Mouse (Mus musculus) heart, postnatal 0 days (tissue): Measurements from ENCODE around the gene Kdsr. TPM values are rescaled to one million over a fixed set of nuclear protein-coding genes. Genes with fewer than 3 reads are reported as not detected.

Experiments
- ATAC-seq: fragments of 200-750 bp; cut with Nextera tagmentation; 2 replicates; pipeline ENCODE4 v1.8.0; 2017; ENCODE audit warnings: low read depth, moderate number of reproducible peaks, moderate library complexity; ENCODE audit not compliant: insufficient read depth
- DNase-seq: peaks from one replicate; pipeline ENCODE4 v3.0.0-alpha.2; 2016; ENCODE audit warnings: low spot score
- H3K27ac ChIP-seq: fragments of 300-500 bp; sonication (generic); 2 replicates; pipeline ENCODE4 v1.5.1; 2014; ENCODE audit warnings: low read depth, mild to moderate bottlenecking
- H3K27me3 ChIP-seq: fragments of 300-500 bp; sonication (generic); 2 replicates; pipeline ENCODE4 v1.6.1; 2014; ENCODE audit warnings: low read length, mixed read lengths; ENCODE audit not compliant: control insufficient read depth, insufficient read depth
- H3K36me3 ChIP-seq: fragments of 300-500 bp; sonication (generic); replicated peaks from 2 replicates; pipeline ENCODE4 v1.6.1; 2014; ENCODE audit warnings: low read length, mixed read lengths; ENCODE audit not compliant: control insufficient read depth, insufficient read depth
- H3K4me1 ChIP-seq: fragments of 300-500 bp; sonication (generic); 2 replicates; pipeline ENCODE4 v1.6.1; 2014; ENCODE audit warnings: antibody characterized with exemption; ENCODE audit not compliant: control insufficient read depth, insufficient read depth
- H3K4me2 ChIP-seq: fragments of 300-500 bp; sonication (generic); 2 replicates; pipeline ENCODE4 v1.6.1; 2014; ENCODE audit warnings: low read depth, mild to moderate bottlenecking, low read length, moderate library complexity
- H3K4me3 ChIP-seq: fragments of 300-500 bp; sonication (generic); 2 replicates; pipeline ENCODE4 v1.5.1; 2014; ENCODE audit warnings: low read depth, low read length
- H3K9ac ChIP-seq: fragments of 300-500 bp; sonication (generic); replicated peaks from 2 replicates; pipeline ENCODE4 v1.6.1; 2014; ENCODE audit warnings: low read depth, low read length, mixed read lengths
- H3K9me3 ChIP-seq: fragments of 300-500 bp; sonication (generic); replicated peaks from 2 replicates; pipeline ENCODE4 v1.6.1; 2016; ENCODE audit warnings: low read length; ENCODE audit not compliant: control insufficient read depth
- CTCF ChIP-seq: IDR thresholded peaks from 2 replicates; pipeline ENCODE4 v1.5.1; 2016; ENCODE audit warnings: antibody characterized with exemption, control low read depth, low read depth
- EP300 ChIP-seq: IDR thresholded peaks from 2 replicates; pipeline ENCODE4 v1.6.1; 2016; ENCODE audit warnings: antibody characterized with exemption, low read depth
- WGBS: fragments of 180-500 bp; shearing (Covaris S2); extraction: QIAGEN DNeasy Blood & Tissue Kit; methylation state at CpG from one replicate; pipeline ENCODE4 v1.1.7; 2014; 5-methylcytosine and 5-hydroxymethylcytosine counted together
- polyA plus RNA-seq: library from polyadenylated mRNA; unstranded; fragments of >200 nt; fragmentation: Nextera tagmentation; extraction: Ambion mirVana; gene quantifications from 2 replicates; pipeline ENCODE4 v1.2.1, GENCODE M21; 2015
- total RNA-seq: library from RNA; depleted of rRNA; stranded (reverse); fragments of >200 nt; gene quantifications from 2 replicates; pipeline ENCODE4 v1.2.3, GENCODE M21; 2014; ENCODE audit warnings: low replicate concordance

Kdsr gene
- total and polyA plus RNA-seq, 2 experiments from 2014 or later: 7.1 to 7.8 TPM

DNA sequence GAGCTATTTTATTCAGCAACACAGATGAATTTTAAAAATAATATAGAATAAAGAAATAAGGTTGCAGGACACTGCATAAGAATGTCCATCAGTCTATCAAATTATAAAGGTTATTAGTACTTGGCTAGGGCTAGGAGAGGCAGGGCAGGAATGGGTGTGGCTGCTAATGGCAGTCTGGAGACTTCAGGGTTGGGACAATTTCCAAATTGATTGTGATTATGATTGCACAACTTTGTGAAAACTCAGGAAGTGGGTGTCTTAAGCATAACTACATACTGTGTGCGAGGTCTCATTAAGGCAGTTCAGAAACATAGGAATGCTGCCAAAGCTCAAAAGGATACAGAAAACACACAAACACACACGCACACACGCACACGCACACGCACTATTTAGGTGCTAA, 7.5 kb downstream of the Kdsr start:
- WGBS: 79% methylated on average over 5 of the region's 5 CpGs

DNA sequence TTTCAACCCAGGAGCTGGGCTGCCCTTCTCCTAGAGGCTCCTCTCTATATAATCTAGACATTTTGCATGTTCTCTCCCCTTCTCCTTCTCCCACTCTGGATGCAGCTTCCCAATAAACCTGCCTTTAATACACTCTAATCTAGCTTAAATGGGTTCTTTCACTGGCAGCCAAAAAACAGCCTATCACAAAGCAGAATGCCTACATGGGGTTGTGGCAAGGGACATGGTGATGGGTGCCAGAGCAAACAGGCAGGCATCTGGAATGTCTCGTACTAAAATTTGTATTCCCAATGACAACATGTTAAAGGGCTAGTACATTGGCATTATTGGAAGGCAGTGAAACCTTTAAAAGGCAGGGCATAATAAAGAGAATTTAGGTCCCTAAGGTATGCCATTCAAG, 8.9 kb downstream of the Kdsr start:
- DNase-seq (no peak), ATAC-seq (no peak)
- Histone ChIP-seq H3K4me3 (no peak overlapping the region), H3K36me3 (peaks cover 40% of the 10 kb centered on the region), H3K9me3 (no peaks in the 10 kb centered on the region), H3K27ac (no peak overlapping the region), H3K27me3 (no peaks in the 10 kb centered on the region), H3K9ac (no peak overlapping the region), H3K4me2 (no peak overlapping the region), H3K4me1 (0 out of 2 replicates have a peak, but pooled peaks cover 5% of the 10 kb centered on the region)
- TF ChIP-seq CTCF (no peak), EP300 (no peak)
- 57% methylated on average over 1 of the region's 1 CpGs for WGBS

More for the DNA sequence above, 7.5 kb downstream of the Kdsr start:
- ATAC-seq (no peak), DNase-seq (no peak)
- TF ChIP-seq CTCF (no peak), EP300 (no peak)
- Histone ChIP-seq H3K4me3 (no peak overlapping the region), H3K36me3 (peaks cover 29% of the 10 kb centered on the region), H3K27ac (no peak overlapping the region), H3K9me3 (no peaks in the 10 kb centered on the region), H3K4me1 (0 out of 2 replicates have a peak, but pooled peaks cover 5% of the 10 kb centered on the region), H3K27me3 (no peaks in the 10 kb centered on the region), H3K9ac (no peak overlapping the region), H3K4me2 (no peak overlapping the region)

GRCm38 (mm10) chr1:106748555-106749315, 10.8 kb downstream of the Kdsr start:
- WGBS: 82% methylated on average over 6 of the region's 6 CpGs
- H3K27me3 ChIP-seq: no peaks in the 10 kb centered on the region
- no peak overlapping the region for H3K4me2 ChIP-seq
- 0 out of 2 replicates have a peak, but pooled peaks cover 5% of the 10 kb centered on the region for H3K4me1 ChIP-seq
- DNase-seq (no peak), ATAC-seq (no peak)
- TF ChIP-seq CTCF: no peak
- TF ChIP-seq EP300: no peak
- H3K9me3 ChIP-seq: no peaks in the 10 kb centered on the region
- H3K36me3 ChIP-seq: peaks cover 39% of the 10 kb centered on the region
- no peak overlapping the region for H3K4me3 ChIP-seq
- H3K9ac ChIP-seq: no peak overlapping the region
- no peak overlapping the region for H3K27ac ChIP-seq

DNA sequence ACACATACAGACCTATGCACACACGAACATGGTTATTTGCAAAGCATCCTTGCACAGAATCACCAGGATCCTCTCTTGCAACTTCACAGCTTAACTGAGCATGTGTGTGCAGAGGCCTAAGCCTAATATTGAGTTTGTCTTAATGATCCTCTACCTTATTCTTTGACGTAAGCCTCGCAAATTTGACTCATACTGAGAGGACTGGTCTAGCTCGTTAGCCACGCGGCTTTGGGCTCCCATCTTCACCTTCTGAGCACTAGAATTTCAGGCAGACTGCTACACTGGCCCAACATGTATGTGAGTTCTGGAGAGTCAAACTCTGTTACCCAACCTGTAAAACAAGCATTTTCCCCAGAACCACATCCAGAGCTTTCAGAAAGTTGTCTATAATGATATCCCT, 16.5 kb downstream of the Kdsr start:
- Histone ChIP-seq H3K36me3 (peaks cover 63% of the 10 kb centered on the region), H3K27me3 (no peaks in the 10 kb centered on the region), H3K4me3 (no peak overlapping the region), H3K9ac (no peak overlapping the region), H3K27ac (no peak overlapping the region), H3K9me3 (no peaks in the 10 kb centered on the region), H3K4me2 (no peak overlapping the region), H3K4me1 (no peaks in the 10 kb centered on the region)
- TF ChIP-seq EP300 (no peak), CTCF (no peak)
- ATAC-seq (no peak), DNase-seq (no peak)
- WGBS: 96% methylated on average over 6 of the region's 6 CpGs

DNA sequence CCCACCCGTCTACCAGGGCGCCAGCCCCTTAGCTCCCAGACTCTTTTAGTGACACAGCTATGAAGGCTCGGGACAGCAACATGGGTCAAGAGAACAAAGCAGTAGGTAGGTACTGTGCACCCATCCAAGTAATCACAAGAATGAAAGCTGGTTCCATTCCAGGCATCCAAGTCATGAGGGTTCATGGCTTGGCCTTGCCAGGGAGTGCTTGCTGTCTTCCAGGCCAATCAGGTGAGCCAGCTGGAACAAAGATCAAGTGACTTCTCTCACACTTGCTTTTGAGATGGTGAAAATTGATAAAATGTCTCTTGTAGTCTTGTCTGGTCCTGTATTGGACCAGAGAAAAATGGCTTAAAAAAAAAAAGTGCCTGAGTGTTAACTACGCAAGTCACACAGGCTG, 18.8 kb downstream of the Kdsr start:
- 93% methylated on average over 4 of the region's 4 CpGs for WGBS
- TF ChIP-seq CTCF (no peak), EP300 (no peak)
- H3K4me1 ChIP-seq: no peaks in the 10 kb centered on the region
- ATAC-seq (no peak), DNase-seq (no peak)
- no peak overlapping the region for H3K27ac ChIP-seq
- no peak overlapping the region for H3K9ac ChIP-seq
- no peak overlapping the region for H3K4me2 ChIP-seq
- H3K36me3 ChIP-seq: peaks cover 62% of the 10 kb centered on the region
- no peaks in the 10 kb centered on the region for H3K27me3 ChIP-seq
- H3K4me3 ChIP-seq: no peak overlapping the region
- no peaks in the 10 kb centered on the region for H3K9me3 ChIP-seq

DNA sequence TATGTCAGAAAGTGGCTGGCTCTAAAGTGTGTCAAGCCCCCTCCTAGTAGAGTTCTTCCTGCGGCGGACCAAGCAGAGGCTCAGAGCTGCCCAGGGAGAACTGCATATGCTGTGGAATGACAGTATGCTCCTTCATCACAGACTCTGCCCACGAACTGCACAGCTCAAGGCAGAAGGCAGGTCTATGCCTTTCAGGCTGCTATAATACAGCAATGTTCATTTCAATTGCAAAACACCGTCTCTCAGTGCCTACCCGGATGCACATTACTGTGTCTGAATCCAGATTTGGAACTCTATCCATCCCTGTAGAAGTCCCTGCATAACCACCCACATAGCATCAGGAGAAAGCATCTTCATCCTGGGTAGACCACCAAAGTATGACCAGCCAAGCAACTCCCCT, 19.7 kb downstream of the Kdsr start:
- H3K4me1 ChIP-seq: no peaks in the 10 kb centered on the region
- H3K9ac ChIP-seq: no peak overlapping the region
- no peaks in the 10 kb centered on the region for H3K9me3 ChIP-seq
- no peak for TF ChIP-seq EP300
- no peak for TF ChIP-seq CTCF
- 89% methylated on average over 5 of the region's 5 CpGs for WGBS
- DNase-seq (no peak), ATAC-seq (no peak)
- H3K27ac ChIP-seq: no peak overlapping the region
- no peak overlapping the region for H3K4me2 ChIP-seq
- H3K36me3 ChIP-seq: peaks cover 60% of the 10 kb centered on the region
- H3K27me3 ChIP-seq: no peaks in the 10 kb centered on the region
- no peak overlapping the region for H3K4me3 ChIP-seq
